Mouse (Mus musculus): ENCODE measurements around the gene Akap2. TPM values are rescaled to one million over a fixed set of nuclear protein-coding genes. Genes with fewer than 3 reads are reported as not detected.
A peak's percentile ranks its signal among the peaks of the same experiment; 100 is the strongest.

Gene Akap2
- polyA plus RNA-seq, 1 experiment from 2014 or later, result 19.6 TPM

- Histone ChIP-seq H3K9me3 (no peaks in the 10 kb centered on the region), H3K27ac (replicated peaks) (no peak overlapping the region), H3K27me3 (no peaks in the 10 kb centered on the region), H3K4me3 (no peak overlapping the region), H3K4me2 (replicated peaks) (no peak overlapping the region), H3K9ac (replicated peaks) (no peak overlapping the region), H3K36me3 (no peaks in the 10 kb centered on the region), H3K4me1 (peaks cover 10% of the 10 kb centered on the region)
- WGBS, result 89% methylated on average over 1 of the region's 1 CpGs
- ATAC-seq (ENCODE audit: low FRiP score, low read depth), result no peak
Measured at GRCm38 (mm10) chr4:57764392-57764791, 46.9 kb downstream of the Akap2 start.

GRCm38 (mm10) chr4:57764926-57765325, 47.5 kb downstream of the Akap2 start:
- H3K9me3 ChIP-seq, result no peaks in the 10 kb centered on the region
- H3K27ac ChIP-seq (replicated peaks), result no peak overlapping the region
- no peak for ATAC-seq (ENCODE audit: low FRiP score, low read depth)
- no peaks in the 10 kb centered on the region for H3K36me3 ChIP-seq
- H3K4me1 ChIP-seq, result peaks cover 10% of the 10 kb centered on the region
- H3K9ac ChIP-seq (replicated peaks), result no peak overlapping the region
- 91% methylated on average over 1 of the region's 1 CpGs for WGBS
- H3K4me3 ChIP-seq, result no peak overlapping the region
- H3K27me3 ChIP-seq, result no peaks in the 10 kb centered on the region
- no peak overlapping the region for H3K4me2 ChIP-seq (replicated peaks)

GRCm38 (mm10) chr4:57765806-57766205, 48.3 kb downstream of the Akap2 start:
- no peaks in the 10 kb centered on the region for H3K36me3 ChIP-seq
- no peaks in the 10 kb centered on the region for H3K27me3 ChIP-seq
- H3K9me3 ChIP-seq, result no peaks in the 10 kb centered on the region
- no peak overlapping the region for H3K4me2 ChIP-seq (replicated peaks)
- H3K27ac ChIP-seq (replicated peaks), result no peak overlapping the region
- H3K4me1 ChIP-seq, result peaks cover 10% of the 10 kb centered on the region
- H3K9ac ChIP-seq (replicated peaks), result no peak overlapping the region
- ATAC-seq (ENCODE audit: low FRiP score, low read depth), result no peak
- 8% methylated on average over 4 of the region's 4 CpGs for WGBS
- H3K4me3 ChIP-seq, result no peak overlapping the region

GRCm38 (mm10) chr4:57769007-57769406, 51.5 kb downstream of the Akap2 start:
- H3K27me3 ChIP-seq, result no peaks in the 10 kb centered on the region
- peaks cover 6% of the 10 kb centered on the region for H3K4me1 ChIP-seq
- no peak overlapping the region for H3K4me2 ChIP-seq (replicated peaks)
- WGBS, result 94% methylated on average over 3 of the region's 3 CpGs
- ATAC-seq (ENCODE audit: low FRiP score, low read depth), result no peak
- H3K36me3 ChIP-seq, result no peaks in the 10 kb centered on the region
- H3K9me3 ChIP-seq, result no peaks in the 10 kb centered on the region
- no peak overlapping the region for H3K4me3 ChIP-seq
- H3K9ac ChIP-seq (replicated peaks), result no peak overlapping the region
- no peak overlapping the region for H3K27ac ChIP-seq (replicated peaks)

- Histone ChIP-seq H3K27me3 (no peaks in the 10 kb centered on the region), H3K4me1 (peaks cover 6% of the 10 kb centered on the region), H3K27ac (replicated peaks) (no peak overlapping the region), H3K9ac (replicated peaks) (no peak overlapping the region), H3K4me2 (replicated peaks) (no peak overlapping the region), H3K36me3 (no peaks in the 10 kb centered on the region), H3K4me3 (no peak overlapping the region), H3K9me3 (no peaks in the 10 kb centered on the region)
- no peak for ATAC-seq (ENCODE audit: low FRiP score, low read depth)
- 53% methylated on average over 4 of the region's 4 CpGs for WGBS
Measured at GRCm38 (mm10) chr4:57770185-57770823, 52.8 kb downstream of the Akap2 start.

- Histone ChIP-seq H3K27ac (replicated peaks) (no peak overlapping the region), H3K36me3 (no peaks in the 10 kb centered on the region), H3K4me1 (no peaks in the 10 kb centered on the region), H3K9me3 (no peaks in the 10 kb centered on the region), H3K4me2 (replicated peaks) (no peak overlapping the region), H3K4me3 (no peak overlapping the region), H3K9ac (replicated peaks) (no peak overlapping the region), H3K27me3 (no peaks in the 10 kb centered on the region; the same call in 1 of the 2 replicates)
- ATAC-seq (ENCODE audit: low FRiP score, low read depth), result no peak
- 91% methylated on average over 2 of the region's 2 CpGs for WGBS
Measured at GRCm38 (mm10) chr4:57771558-57772219, 54.2 kb downstream of the Akap2 start.

- ATAC-seq (ENCODE audit: low FRiP score, low read depth), result no peak
- Histone ChIP-seq H3K27ac (replicated peaks) (no peak overlapping the region), H3K27me3 (no peaks in the 10 kb centered on the region; the same call in 1 of the 2 replicates), H3K9ac (replicated peaks) (no peak overlapping the region), H3K36me3 (no peaks in the 10 kb centered on the region), H3K9me3 (no peaks in the 10 kb centered on the region), H3K4me1 (no peaks in the 10 kb centered on the region), H3K4me3 (no peak overlapping the region), H3K4me2 (replicated peaks) (no peak overlapping the region)
- WGBS, result 61% methylated on average over 11 of the region's 11 CpGs
Measured at GRCm38 (mm10) chr4:57772851-57773510, 55.5 kb downstream of the Akap2 start.

- Histone ChIP-seq H3K4me2 (replicated peaks) (no peak overlapping the region), H3K27me3 (no peaks in the 10 kb centered on the region; the same call in 1 of the 2 replicates), H3K36me3 (no peaks in the 10 kb centered on the region), H3K27ac (replicated peaks) (no peak overlapping the region), H3K4me1 (no peaks in the 10 kb centered on the region), H3K9ac (replicated peaks) (no peak overlapping the region), H3K9me3 (no peaks in the 10 kb centered on the region), H3K4me3 (no peak overlapping the region)
- no peak for ATAC-seq (ENCODE audit: low FRiP score, low read depth)
- WGBS, result 73% methylated on average over 3 of the region's 4 CpGs
Measured at GRCm38 (mm10) chr4:57774517-57774916, 57.1 kb downstream of the Akap2 start.

GRCm38 (mm10) chr4:57775582-57775981, 58.1 kb downstream of the Akap2 start:
- ATAC-seq (ENCODE audit: low FRiP score, low read depth), result no peak
- Histone ChIP-seq H3K9ac (replicated peaks) (no peak overlapping the region), H3K4me2 (replicated peaks) (no peak overlapping the region), H3K27me3 (no peaks in the 10 kb centered on the region; the same call in 1 of the 2 replicates), H3K9me3 (no peaks in the 10 kb centered on the region), H3K4me3 (no peak overlapping the region), H3K27ac (replicated peaks) (no peak overlapping the region), H3K4me1 (no peaks in the 10 kb centered on the region), H3K36me3 (no peaks in the 10 kb centered on the region)

GRCm38 (mm10) chr4:57780403-57780802, 62.9 kb downstream of the Akap2 start:
- peaks cover 26% of the 10 kb centered on the region for H3K27me3 ChIP-seq
- WGBS, result 16% methylated on average over 4 of the region's 4 CpGs
- H3K9me3 ChIP-seq, result no peaks in the 10 kb centered on the region
- H3K27ac ChIP-seq (replicated peaks), result peak overlapping the region; percentile 60; the same call in 1 of the 2 replicates
- H3K4me3 ChIP-seq, result no peak overlapping the region
- no peaks in the 10 kb centered on the region for H3K36me3 ChIP-seq
- peaks cover 29% of the 10 kb centered on the region for H3K4me1 ChIP-seq
- ATAC-seq (ENCODE audit: low FRiP score, low read depth), result no peak
- H3K4me2 ChIP-seq (replicated peaks), result peak overlapping the region; percentile 35; the same call in 1 of the 2 replicates
- H3K9ac ChIP-seq (replicated peaks), result no peak overlapping the region

GRCm38 (mm10) chr4:57780833-57781641, 63.6 kb downstream of the Akap2 start:
- peak overlapping the region; percentile 35 for H3K4me2 ChIP-seq (replicated peaks)
- H3K27ac ChIP-seq (replicated peaks), result peak overlapping the region; percentile 60
- ATAC-seq (ENCODE audit: low FRiP score, low read depth), result peak; percentile 51; the same call in 1 of the 2 replicates
- WGBS, result 3% methylated on average over 20 of the region's 20 CpGs
- peaks cover 26% of the 10 kb centered on the region for H3K27me3 ChIP-seq
- H3K4me3 ChIP-seq, result 0 out of 2 replicates have a peak overlapping the region, but pooled peaks have one; percentile 2
- H3K9ac ChIP-seq (replicated peaks), result no peak overlapping the region
- H3K36me3 ChIP-seq, result no peaks in the 10 kb centered on the region
- no peaks in the 10 kb centered on the region for H3K9me3 ChIP-seq
- peaks cover 29% of the 10 kb centered on the region for H3K4me1 ChIP-seq
